Mouse (Mus musculus) MEL (cell line): Measurements from ENCODE around the gene Snapc4. TPM values are rescaled to one million over a fixed set of nuclear protein-coding genes. Genes with fewer than 3 reads are reported as not detected.
A peak's percentile ranks its signal among the peaks of the same experiment; 100 is the strongest.

Source experiments
- DNase-seq: peaks from one replicate; pipeline ENCODE4 v3.0.0; 2011; ENCODE audit warnings: low read depth, low spot score
- H3K27ac ChIP-seq: 2 replicates; pipeline ENCODE4 v1.5.1; 2012; ENCODE audit warnings: low read depth, mild to moderate bottlenecking, control low read depth, low read length, moderate library complexity; ENCODE audit not compliant: control insufficient read depth
- H3K27me3 ChIP-seq, 2 experiments: fragments of 150-350 bp in 1 of 2; sonication (generic) in 1 of 2; 2 replicates each; pipeline ENCODE4 v1.6.1; 2012; ENCODE audit warnings: low read length in 2 of 2, mild to moderate bottlenecking in 2 of 2, improper control_type of control experiment in 1 of 2, moderate library complexity in 1 of 2; ENCODE audit not compliant: insufficient read depth in 2 of 2, control insufficient read depth in 1 of 2
- H3K36me3 ChIP-seq, 2 experiments: 2 replicates each; pipeline ENCODE4 v1.6.1; 2012 to 2014; ENCODE audit warnings: low read length in 2 of 2, improper control_type of control experiment in 1 of 2, inconsistent platforms in 1 of 2, mild to moderate bottlenecking in 1 of 2; ENCODE audit not compliant: insufficient read depth in 2 of 2, control insufficient read depth in 1 of 2
- H3K4me1 ChIP-seq, 2 experiments: fragments of 150-350 bp in 1 of 2; sonication (generic) in 1 of 2; 2 replicates each; pipeline ENCODE4 v1.6.1; 2012; ENCODE audit warnings: low read length in 2 of 2, improper control_type of control experiment in 1 of 2, mild to moderate bottlenecking in 1 of 2; ENCODE audit not compliant: insufficient read depth in 2 of 2, control insufficient read depth in 1 of 2
- H3K4me3 ChIP-seq, 2 experiments: fragments of 150-350 bp in 1 of 2; sonication (generic) in 1 of 2; 2 replicates each; pipeline ENCODE4 v1.5.1; 2012; ENCODE audit warnings: low read depth in 2 of 2, low read length in 2 of 2, mild to moderate bottlenecking in 2 of 2, moderate library complexity in 2 of 2, control low read depth in 1 of 2, improper control_type of control experiment in 1 of 2; ENCODE audit not compliant: control insufficient read depth in 1 of 2, insufficient read depth in 1 of 2
- H3K79me2 ChIP-seq: 2 replicates; pipeline ENCODE4 v1.6.1; 2012; ENCODE audit warnings: mild to moderate bottlenecking, low read length, moderate library complexity; ENCODE audit not compliant: control insufficient read depth, poor library complexity, insufficient read depth
- H3K9ac ChIP-seq: 2 replicates; pipeline ENCODE4 v1.6.1; 2012; ENCODE audit warnings: low read depth, mild to moderate bottlenecking, control low read depth, low read length, moderate library complexity; ENCODE audit not compliant: control insufficient read depth, poor library complexity, severe bottlenecking
- H3K9me3 ChIP-seq: fragments of 150-350 bp; sonication (generic); replicated peaks from 2 replicates; pipeline ENCODE4 v1.6.1; 2012; ENCODE audit warnings: mild to moderate bottlenecking, low read length, improper control_type of control experiment, moderate library complexity; ENCODE audit not compliant: insufficient read depth
- BHLHE40 ChIP-seq: IDR thresholded peaks from 2 replicates; pipeline ENCODE4 v1.6.1; 2012; ENCODE audit warnings: low read depth, mild to moderate bottlenecking, inconsistent platforms, low read length, improper control_type of control experiment, borderline replicate concordance
- CHD1 ChIP-seq: IDR thresholded peaks from 2 replicates; pipeline ENCODE4 v1.6.1; 2012; ENCODE audit warnings: low read depth, mild to moderate bottlenecking, inconsistent platforms, low read length, improper control_type of control experiment
- CTCF ChIP-seq, 3 experiments: IDR thresholded peaks in 2 of 3; conservative IDR thresholded peaks in 1 of 3; 2 replicates each; pipeline ENCODE4 v1.5.1; 2011 to 2012; ENCODE audit warnings: low read length in 3 of 3, low read depth in 2 of 3, mild to moderate bottlenecking in 2 of 3, improper control_type of control experiment in 1 of 3, inconsistent platforms in 1 of 3, mixed read lengths in 1 of 3, moderate library complexity in 1 of 3; ENCODE audit not compliant: control insufficient read depth in 1 of 3, insufficient read depth in 1 of 3, poor library complexity in 1 of 3, severe bottlenecking in 1 of 3
- E2F4 ChIP-seq: IDR thresholded peaks from 2 replicates; pipeline ENCODE4 v1.6.1; 2011; ENCODE audit warnings: low read depth, low read length, improper control_type of control experiment, borderline replicate concordance
- ELF1 ChIP-seq: IDR thresholded peaks from 2 replicates; pipeline ENCODE4 v1.6.1; 2014; ENCODE audit warnings: low read depth, mild to moderate bottlenecking, inconsistent platforms, low read length, improper control_type of control experiment, moderate library complexity
- EP300 ChIP-seq, 2 experiments: IDR thresholded peaks; 2 replicates each; pipeline ENCODE4 v1.6.1; 2011; ENCODE audit warnings: improper control_type of control experiment in 2 of 2, low read length in 2 of 2, low read depth in 1 of 2, mild to moderate bottlenecking in 1 of 2
- ETS1 ChIP-seq: IDR thresholded peaks from 2 replicates; pipeline ENCODE4 v1.6.1; 2012; ENCODE audit warnings: low read depth, mild to moderate bottlenecking, inconsistent platforms, low read length, improper control_type of control experiment, moderate library complexity
- GABPA ChIP-seq: IDR thresholded peaks from 2 replicates; pipeline ENCODE4 v1.6.1; 2012; ENCODE audit warnings: low read depth, mild to moderate bottlenecking, inconsistent platforms, low read length, improper control_type of control experiment, moderate library complexity
- GATA1 ChIP-seq: IDR thresholded peaks from 2 replicates; pipeline ENCODE4 v1.6.1; 2011; ENCODE audit warnings: low read depth, low read length, improper control_type of control experiment
- HCFC1 ChIP-seq: IDR thresholded peaks from 2 replicates; pipeline ENCODE4 v1.6.1; 2012; ENCODE audit warnings: low read depth, mild to moderate bottlenecking, inconsistent platforms, low read length, improper control_type of control experiment, moderate library complexity
- JUND ChIP-seq: IDR thresholded peaks from 2 replicates; pipeline ENCODE4 v1.6.1; 2011; ENCODE audit warnings: low read depth, mild to moderate bottlenecking, improper control_type of control experiment, low read length
- MAFK ChIP-seq: IDR thresholded peaks from 2 replicates; pipeline ENCODE4 v1.6.1; 2011; ENCODE audit warnings: low read depth, mild to moderate bottlenecking, low read length, improper control_type of control experiment, borderline replicate concordance
- MAX ChIP-seq: IDR thresholded peaks from 2 replicates; pipeline ENCODE4 v1.6.1; 2011; ENCODE audit warnings: low read length, improper control_type of control experiment
- MAZ ChIP-seq: IDR thresholded peaks from 2 replicates; pipeline ENCODE4 v1.6.1; 2012; ENCODE audit warnings: low read depth, mild to moderate bottlenecking, inconsistent platforms, low read length, improper control_type of control experiment
- MEF2A ChIP-seq: IDR thresholded peaks from 2 replicates; pipeline ENCODE4 v1.6.1; 2014; ENCODE audit warnings: low read depth, mild to moderate bottlenecking, inconsistent platforms, low read length, improper control_type of control experiment; ENCODE audit not compliant: poor library complexity, insufficient replicate concordance, severe bottlenecking; ENCODE audit errors: extremely low read depth
- MXI1 ChIP-seq: IDR thresholded peaks from 2 replicates; pipeline ENCODE4 v1.6.1; 2011; ENCODE audit warnings: mild to moderate bottlenecking, low read depth, low read length, improper control_type of control experiment
- MYB ChIP-seq: IDR thresholded peaks from 2 replicates; pipeline ENCODE4 v1.6.1; 2011; ENCODE audit warnings: mild to moderate bottlenecking, low read depth, low read length, improper control_type of control experiment
- MYC ChIP-seq: IDR thresholded peaks from 2 replicates; pipeline ENCODE4 v1.6.1; 2011; ENCODE audit warnings: low read depth, mild to moderate bottlenecking, low read length, improper control_type of control experiment, moderate library complexity
- NELFE ChIP-seq: IDR thresholded peaks from 2 replicates; pipeline ENCODE4 v1.6.1; 2011; ENCODE audit warnings: low read depth, low read length, improper control_type of control experiment
- NRF1 ChIP-seq: IDR thresholded peaks from 2 replicates; pipeline ENCODE4 v1.6.1; 2014; ENCODE audit warnings: low read depth, mild to moderate bottlenecking, inconsistent platforms, low read length, improper control_type of control experiment, moderate library complexity; ENCODE audit not compliant: poor library complexity, insufficient read depth, severe bottlenecking
- POLR2A ChIP-seq, 2 experiments: IDR thresholded peaks; 2 replicates each; pipeline ENCODE4 v1.6.1; 2011 to 2012; ENCODE audit warnings: low read length in 2 of 2, mild to moderate bottlenecking in 2 of 2, control low read depth in 1 of 2, improper control_type of control experiment in 1 of 2, low read depth in 1 of 2, moderate library complexity in 1 of 2; ENCODE audit not compliant: control insufficient read depth in 1 of 2, insufficient read depth in 1 of 2, poor library complexity in 1 of 2
- POLR2AphosphoS2 ChIP-seq: IDR thresholded peaks from 2 replicates; pipeline ENCODE4 v1.6.1; 2011; ENCODE audit warnings: low read length, improper control_type of control experiment
- POLR2AphosphoS5 ChIP-seq: IDR thresholded peaks from 2 replicates; pipeline ENCODE4 v1.6.1; 2012; ENCODE audit warnings: low read depth, borderline replicate concordance, mild to moderate bottlenecking, inconsistent platforms, low read length, moderate library complexity, mixed read lengths
- RAD21 ChIP-seq: IDR thresholded peaks from 2 replicates; pipeline ENCODE4 v1.6.1; 2011; ENCODE audit warnings: mild to moderate bottlenecking, low read depth, low read length, improper control_type of control experiment
- RCOR1 ChIP-seq: IDR thresholded peaks from 2 replicates; pipeline ENCODE4 v1.6.1; 2012; ENCODE audit warnings: low read depth, mild to moderate bottlenecking, inconsistent platforms, low read length, improper control_type of control experiment
- SIN3A ChIP-seq: IDR thresholded peaks from 2 replicates; pipeline ENCODE4 v1.6.1; 2012; ENCODE audit warnings: low read length, improper control_type of control experiment, inconsistent platforms
- SMC3 ChIP-seq: IDR thresholded peaks from 2 replicates; pipeline ENCODE4 v1.6.1; 2011; ENCODE audit warnings: low read depth, low read length, improper control_type of control experiment
- TAL1 ChIP-seq: IDR thresholded peaks from 2 replicates; pipeline ENCODE4 v1.6.1; 2012; ENCODE audit warnings: mild to moderate bottlenecking, inconsistent platforms, low read length, moderate library complexity, mixed read lengths
- TBP ChIP-seq: IDR thresholded peaks from 2 replicates; pipeline ENCODE4 v1.8.0; 2011; ENCODE audit warnings: low read depth, low read length, improper control_type of control experiment
- TCF12 ChIP-seq: IDR thresholded peaks from 2 replicates; pipeline ENCODE4 v1.6.1; 2014; ENCODE audit warnings: low read depth, mild to moderate bottlenecking, inconsistent platforms, low read length, improper control_type of control experiment, moderate library complexity
- UBTF ChIP-seq: IDR thresholded peaks from 2 replicates; pipeline ENCODE4 v1.6.1; 2012; ENCODE audit warnings: low read depth, mild to moderate bottlenecking, inconsistent platforms, low read length, improper control_type of control experiment, moderate library complexity, borderline replicate concordance; ENCODE audit not compliant: insufficient read depth
- USF1 ChIP-seq: IDR thresholded peaks from 2 replicates; pipeline ENCODE4 v1.6.1; 2014; ENCODE audit warnings: low read depth, mild to moderate bottlenecking, inconsistent platforms, low read length, improper control_type of control experiment, moderate library complexity
- USF2 ChIP-seq, 2 experiments: IDR thresholded peaks; 2 replicates each; pipeline ENCODE4 v1.6.1; 2011 to 2012; ENCODE audit warnings: improper control_type of control experiment in 2 of 2, low read length in 2 of 2, borderline replicate concordance in 1 of 2, inconsistent platforms in 1 of 2, low read depth in 1 of 2, mild to moderate bottlenecking in 1 of 2; ENCODE audit not compliant: insufficient read depth in 1 of 2
- ZC3H11A ChIP-seq: IDR thresholded peaks from 2 replicates; pipeline ENCODE4 v1.6.1; 2012; ENCODE audit warnings: low read depth, mild to moderate bottlenecking, inconsistent platforms, low read length, improper control_type of control experiment
- ZKSCAN1 ChIP-seq: IDR thresholded peaks from 2 replicates; pipeline ENCODE4 v1.6.1; 2012; ENCODE audit warnings: low read depth, mild to moderate bottlenecking, inconsistent platforms, low read length, improper control_type of control experiment, moderate library complexity
- polyA plus RNA-seq, 2 experiments: library from polyadenylated mRNA; stranded (reverse) in 1 of 2; unstranded in 1 of 2; fragments of >175 nt in 1 of 2; fragments of >200 nt in 1 of 2; gene quantifications; 2 replicates each; pipeline versions ENCODE4 v1.2.1 to v1.2.4; 2012; ENCODE audit warnings: low replicate concordance in 2 of 2, low read depth in 1 of 2; ENCODE audit not compliant: insufficient read length in 2 of 2, insufficient read depth in 1 of 2, missing spikeins in 1 of 2
- total RNA-seq: library from RNA; depleted of rRNA; stranded (reverse); fragments of 300-350 nt; gene quantifications from 2 replicates; pipeline ENCODE4 v1.2.3, GENCODE M21; 2012; rRNA removed

The Snapc4 gene
- total RNA-seq (40.3 and 49.3 TPM in 2 replicates), polyA plus RNA-seq (10 to 100 TPM in 1 of 2 experiments, not detected in 1; 57.6 TPM)

DNA sequence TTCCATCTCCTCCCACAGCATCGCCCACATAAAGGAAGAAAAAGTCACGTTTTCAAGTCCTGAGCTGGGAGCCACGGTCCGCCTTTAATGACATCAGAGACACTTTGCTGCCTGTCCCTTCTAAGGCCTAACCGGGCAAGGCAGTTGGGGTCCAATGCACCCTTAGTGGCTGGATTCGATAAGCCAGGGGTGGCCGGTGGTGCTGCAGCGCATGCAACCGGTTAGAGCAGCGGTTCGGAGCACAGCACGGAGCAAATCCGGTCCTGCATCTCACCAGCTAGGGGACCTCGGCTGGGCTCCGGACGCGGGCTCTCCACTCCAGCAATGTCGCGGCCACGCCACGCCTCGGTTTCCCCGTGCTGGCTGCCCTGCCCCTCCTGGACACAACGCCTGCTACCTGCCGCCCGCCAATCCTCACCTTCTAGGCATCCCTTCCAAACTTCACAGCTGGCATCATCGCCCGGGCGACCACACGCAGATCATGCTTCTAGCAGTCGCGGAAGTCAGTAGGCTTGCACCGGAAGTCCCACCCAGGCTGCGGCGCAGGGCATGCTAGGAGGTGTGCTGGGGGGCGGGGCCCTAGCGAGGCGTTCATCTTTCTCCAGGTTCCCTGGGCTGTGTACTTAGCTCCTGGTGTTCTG, at the start of gene Snapc4:
Snapc4 (minus strand) TSS at position 523 of the 641 bp plus-strand sequence.
- H3K27me3 ChIP-seq: no peaks in the 10 kb centered on the region
- H3K27ac ChIP-seq: peak within 1 kb of the TSS; percentile 42; the same call in 1 of the 2 replicates
- DNase-seq: peak; percentile 93
- H3K9me3 ChIP-seq: no peaks in the 10 kb centered on the region
- H3K4me3 ChIP-seq: peak within 1 kb of the TSS; percentile 72 to 94
- H3K9ac ChIP-seq: peak within 1 kb of the TSS; percentile 80
- peaks cover 17% of the 10 kb centered on the region for H3K79me2 ChIP-seq
- peaks cover 0 to 3% of the 10 kb centered on the region in 2 experiments; a peak in 2 of 4 replicates for H3K4me1 ChIP-seq
- peaks cover 2 to 5% of the 10 kb centered on the region in 2 experiments; a peak in 3 of 4 replicates for H3K36me3 ChIP-seq
- TF ChIP-seq NRF1: peak; percentile 42; the same call in 1 of the 2 replicates
- no peak for TF ChIP-seq SMC3
- no peak for TF ChIP-seq USF2 (IDR thresholded peaks at IDR 0.05; ENCODE audit: borderline replicate concordance in 1 of 2, insufficient read depth in 1 of 2, low read depth in 1 of 2, low read length in 2 of 2)
- TF ChIP-seq ZC3H11A: no peak
- no peak for TF ChIP-seq GABPA
- TF ChIP-seq MAX: peak; percentile 84
- peak; percentile 84; the same call in 1 of the 2 replicates for TF ChIP-seq MYC
- TF ChIP-seq MEF2A: no peak
- no peak for TF ChIP-seq POLR2AphosphoS5
- no peak for TF ChIP-seq RAD21
- TF ChIP-seq TBP: 0 out of 2 replicates have a peak, but pooled peaks have one; percentile 11
- no peak for TF ChIP-seq ZKSCAN1
- TF ChIP-seq GATA1: no peak
- TF ChIP-seq E2F4: no peak
- TF ChIP-seq MAFK: no peak
- TF ChIP-seq CHD1: no peak
- no peak for TF ChIP-seq USF1
- TF ChIP-seq UBTF: no peak
- TF ChIP-seq CTCF (IDR thresholded peaks at IDR 0.05 in 2 of 3, conservative IDR thresholded peaks at IDR 0.05 in 1 of 3; ENCODE audit: control insufficient read depth in 1 of 3, insufficient read depth in 1 of 3, low read depth in 2 of 3, low read length in 3 of 3, poor library complexity in 1 of 3, severe bottlenecking in 1 of 3): no peak
- TF ChIP-seq ELF1: peak; percentile 86
- TF ChIP-seq JUND: no peak
- TF ChIP-seq BHLHE40: peak; percentile 66
- peak; percentile 96 for TF ChIP-seq SIN3A
- peak; percentile 37; the same call in 1 of the 2 replicates for TF ChIP-seq ETS1
- peak; percentile 58; the same call in 1 of the 2 replicates for TF ChIP-seq TCF12
- peak; percentile 63; the same call in 1 of the 2 replicates for TF ChIP-seq POLR2AphosphoS2
- TF ChIP-seq TAL1: no peak
- TF ChIP-seq HCFC1: peak; percentile 88
- TF ChIP-seq NELFE: peak; percentile 83
- TF ChIP-seq RCOR1: 0 out of 2 replicates have a peak, but pooled peaks have one; percentile 20
- TF ChIP-seq EP300 (IDR thresholded peaks at IDR 0.05; ENCODE audit: low read depth in 1 of 2, low read length in 2 of 2): no peak
- TF ChIP-seq MXI1: peak; percentile 97
- TF ChIP-seq MAZ: peak; percentile 72; the same call in 1 of the 2 replicates
- TF ChIP-seq MYB: no peak
- TF ChIP-seq POLR2A (IDR thresholded peaks at IDR 0.05; ENCODE audit: control insufficient read depth in 1 of 2, insufficient read depth in 1 of 2, low read depth in 1 of 2, low read length in 2 of 2, poor library complexity in 1 of 2): peak; percentile 61 to 88; a peak in 3 of 4 replicates
